Mouse (Mus musculus): Measurements from ENCODE around the gene Ankrd44.
A peak's percentile ranks its signal among the peaks of the same experiment; 100 is the strongest.

Ankrd44 gene

GRCm38 (mm10) chr1:54882856-54883467 lies 43.2 kb downstream of the Ankrd44 start:
- DNase-seq = peak; percentile 79

GRCm38 (mm10) chr1:54881523-54881922 lies 44.7 kb downstream of the Ankrd44 start:
- DNase-seq = peak; percentile 80

GRCm38 (mm10) chr1:54877423-54878073 lies 48.6 kb downstream of the Ankrd44 start:
- no peak for DNase-seq

GRCm38 (mm10) chr1:54877014-54877413 lies 49.2 kb downstream of the Ankrd44 start:
- no peak for DNase-seq

- DNase-seq = no peak
Measured at GRCm38 (mm10) chr1:54874094-54874493, 52.1 kb downstream of the Ankrd44 start.

- no peak for DNase-seq
Measured at GRCm38 (mm10) chr1:54872857-54873616, 53.1 kb downstream of the Ankrd44 start.

- no peak for DNase-seq
Measured at GRCm38 (mm10) chr1:54871321-54871720, 54.9 kb downstream of the Ankrd44 start.

- no peak for DNase-seq
Measured at GRCm38 (mm10) chr1:54870634-54871033, 55.6 kb downstream of the Ankrd44 start.

- DNase-seq = peak; percentile 88
Measured at GRCm38 (mm10) chr1:54867226-54867625, 59.0 kb downstream of the Ankrd44 start.

- no peak for DNase-seq
Measured at GRCm38 (mm10) chr1:54866131-54866530, 60.1 kb downstream of the Ankrd44 start.

- no peak for DNase-seq
Measured at GRCm38 (mm10) chr1:54864928-54865652, 61.1 kb downstream of the Ankrd44 start.

- no peak for DNase-seq
Measured at GRCm38 (mm10) chr1:54860361-54860760, 65.8 kb downstream of the Ankrd44 start.

GRCm38 (mm10) chr1:54859876-54860275 lies 66.3 kb downstream of the Ankrd44 start:
- peak; percentile 88 for DNase-seq

GRCm38 (mm10) chr1:54858898-54859297 lies 67.3 kb downstream of the Ankrd44 start:
- DNase-seq = no peak

GRCm38 (mm10) chr1:54856502-54856901 lies 69.7 kb downstream of the Ankrd44 start:
- DNase-seq = no peak

- no peak for DNase-seq
Measured at GRCm38 (mm10) chr1:54855970-54856369, 70.2 kb downstream of the Ankrd44 start.

- DNase-seq = no peak
Measured at GRCm38 (mm10) chr1:54854388-54854787, 71.8 kb downstream of the Ankrd44 start.

GRCm38 (mm10) chr1:54853311-54854000 lies 72.7 kb downstream of the Ankrd44 start:
- DNase-seq = no peak

GRCm38 (mm10) chr1:54851610-54852009 lies 74.6 kb downstream of the Ankrd44 start:
- no peak for DNase-seq

GRCm38 (mm10) chr1:54850077-54850476 lies 76.1 kb downstream of the Ankrd44 start:
- DNase-seq = no peak

GRCm38 (mm10) chr1:54847238-54847637 lies 78.9 kb downstream of the Ankrd44 start:
- DNase-seq = no peak

GRCm38 (mm10) chr1:54846346-54847000 lies 79.7 kb downstream of the Ankrd44 start:
- no peak for DNase-seq

Data from heart, adult 11 months (tissue).